Mouse (Mus musculus): ENCODE results near the gene Lmod2.

Lmod2 gene

DNA sequence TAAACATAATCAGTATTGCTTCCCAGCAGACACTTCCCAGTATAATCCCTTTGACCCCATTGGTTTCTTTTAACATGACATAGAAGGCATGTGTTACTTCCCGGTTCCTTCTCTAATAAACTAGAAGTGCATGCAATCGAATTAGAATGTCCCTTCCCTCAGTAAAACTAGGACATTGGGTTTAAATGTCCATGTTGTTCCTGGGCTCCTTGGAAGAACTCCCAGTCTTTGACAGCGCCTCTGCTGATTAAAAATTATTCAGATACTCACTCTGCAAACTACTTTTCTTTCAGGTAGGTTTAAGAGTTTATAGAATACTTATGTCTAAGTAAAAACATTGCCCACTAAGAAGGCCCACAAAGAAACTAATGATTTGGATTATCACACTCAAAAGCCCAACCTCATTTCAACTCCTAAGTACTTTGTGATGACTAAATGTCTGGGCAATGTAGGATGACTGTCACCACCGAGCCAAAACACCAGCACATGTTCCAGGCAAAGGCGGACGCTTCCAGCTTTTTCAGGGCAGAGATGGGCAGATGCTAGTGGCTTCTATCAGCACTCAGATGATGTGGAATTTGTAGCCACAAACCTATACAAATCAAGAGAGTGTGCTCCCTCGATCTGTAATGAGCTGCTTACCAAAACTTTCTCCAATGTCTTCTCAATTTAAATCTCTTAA is 14.7 kb downstream of the Lmod2 start:
- peak; percentile 31; the same call in 1 of the 2 replicates for TF ChIP-seq GATA4 (IDR thresholded peaks at IDR 0.05; ENCODE audit: insufficient replicate concordance, low read length)

DNA sequence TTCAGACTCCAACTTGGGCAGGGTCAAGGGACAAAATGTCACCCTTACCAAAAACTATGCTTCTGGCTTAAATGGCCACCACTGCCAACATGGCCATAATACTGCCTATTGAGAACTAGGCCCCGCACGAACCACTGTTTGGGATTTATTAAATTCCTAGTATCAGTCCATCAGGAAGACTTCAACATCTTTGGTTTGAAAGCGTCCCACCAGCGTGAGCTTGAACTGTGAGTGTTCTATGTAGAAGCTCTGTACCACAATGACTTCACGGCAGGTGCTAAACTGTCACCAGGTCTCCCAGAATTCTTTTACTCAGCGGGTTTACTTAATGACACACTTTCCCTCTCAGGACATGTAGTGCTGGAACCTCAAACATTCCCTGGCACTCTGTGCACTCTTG is 15.8 kb downstream of the Lmod2 start:
- TF ChIP-seq GATA4 (IDR thresholded peaks at IDR 0.05; ENCODE audit: insufficient replicate concordance, low read length), result no peak

- TF ChIP-seq GATA4 (IDR thresholded peaks at IDR 0.05; ENCODE audit: insufficient replicate concordance, low read length), result no peak
These were observed 16.4 kb downstream of the Lmod2 start for GRCm38 (mm10) chr6:24613918-24614317.

GRCm38 (mm10) chr6:24616746-24617145 is 19.2 kb downstream of the Lmod2 start:
- no peak for TF ChIP-seq GATA4 (IDR thresholded peaks at IDR 0.05; ENCODE audit: insufficient replicate concordance, low read length)

GRCm38 (mm10) chr6:24619285-24620045 is 21.9 kb downstream of the Lmod2 start:
- TF ChIP-seq GATA4 (IDR thresholded peaks at IDR 0.05; ENCODE audit: insufficient replicate concordance, low read length), result no peak

- TF ChIP-seq GATA4 (IDR thresholded peaks at IDR 0.05; ENCODE audit: insufficient replicate concordance, low read length), result no peak
These were observed 23.4 kb downstream of the Lmod2 start for GRCm38 (mm10) chr6:24620936-24621335.

- no peak for TF ChIP-seq GATA4 (IDR thresholded peaks at IDR 0.05; ENCODE audit: insufficient replicate concordance, low read length)
These were observed 24.5 kb downstream of the Lmod2 start for GRCm38 (mm10) chr6:24622098-24622497.

GRCm38 (mm10) chr6:24627586-24628030 is 30.0 kb downstream of the Lmod2 start:
- TF ChIP-seq GATA4 (IDR thresholded peaks at IDR 0.05; ENCODE audit: insufficient replicate concordance, low read length), result no peak

- no peak for TF ChIP-seq GATA4 (IDR thresholded peaks at IDR 0.05; ENCODE audit: insufficient replicate concordance, low read length)
These were observed 30.9 kb downstream of the Lmod2 start for GRCm38 (mm10) chr6:24628499-24628898.

DNA sequence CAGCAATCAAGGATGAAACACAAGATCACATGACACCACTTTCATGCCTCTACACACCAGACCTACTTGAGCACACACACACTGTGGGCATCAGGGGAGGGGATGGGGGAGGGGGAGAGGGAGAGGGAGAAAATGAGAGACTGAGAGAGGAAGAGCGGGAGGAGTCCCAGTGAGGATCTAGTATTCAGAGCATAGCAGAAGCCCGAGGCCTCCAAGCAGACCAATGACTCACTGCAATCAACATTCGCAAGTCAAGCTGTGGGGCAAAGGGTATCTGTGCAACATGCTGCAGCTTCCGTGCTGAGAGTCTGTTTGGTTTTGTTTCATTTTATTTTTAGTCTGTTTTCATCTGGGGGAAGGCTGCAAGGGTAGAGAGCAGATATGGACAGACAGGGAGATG is 34.5 kb downstream of the Lmod2 start:
- TF ChIP-seq GATA4 (IDR thresholded peaks at IDR 0.05; ENCODE audit: insufficient replicate concordance, low read length), result peak; percentile 97

GRCm38 (mm10) chr6:24634065-24634464 is 36.5 kb downstream of the Lmod2 start:
- no peak for TF ChIP-seq GATA4 (IDR thresholded peaks at IDR 0.05; ENCODE audit: insufficient replicate concordance, low read length)

- TF ChIP-seq GATA4 (IDR thresholded peaks at IDR 0.05; ENCODE audit: insufficient replicate concordance, low read length), result no peak
These were observed 38.3 kb downstream of the Lmod2 start for GRCm38 (mm10) chr6:24635814-24636213.

DNA sequence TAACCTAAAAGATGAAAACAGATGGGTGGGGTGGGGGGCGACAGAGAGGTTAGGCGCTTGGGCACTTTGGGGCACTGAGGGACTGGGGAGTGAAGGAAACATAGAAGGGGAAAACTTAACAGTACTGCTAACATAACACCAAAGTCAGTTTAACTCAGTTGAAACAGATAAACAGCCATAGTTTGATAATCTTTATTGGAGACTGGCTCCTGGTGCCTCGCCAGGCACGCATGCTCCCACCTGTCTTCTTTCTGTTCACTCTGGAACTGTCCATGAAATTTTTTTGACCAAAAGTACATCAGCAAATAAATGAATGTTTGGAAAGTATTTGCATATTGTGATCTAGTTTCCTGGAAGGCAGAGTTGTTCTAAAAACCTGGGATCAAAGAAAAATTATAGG is 43.7 kb downstream of the Lmod2 start:
- TF ChIP-seq GATA4 (IDR thresholded peaks at IDR 0.05; ENCODE audit: insufficient replicate concordance, low read length), result no peak

DNA sequence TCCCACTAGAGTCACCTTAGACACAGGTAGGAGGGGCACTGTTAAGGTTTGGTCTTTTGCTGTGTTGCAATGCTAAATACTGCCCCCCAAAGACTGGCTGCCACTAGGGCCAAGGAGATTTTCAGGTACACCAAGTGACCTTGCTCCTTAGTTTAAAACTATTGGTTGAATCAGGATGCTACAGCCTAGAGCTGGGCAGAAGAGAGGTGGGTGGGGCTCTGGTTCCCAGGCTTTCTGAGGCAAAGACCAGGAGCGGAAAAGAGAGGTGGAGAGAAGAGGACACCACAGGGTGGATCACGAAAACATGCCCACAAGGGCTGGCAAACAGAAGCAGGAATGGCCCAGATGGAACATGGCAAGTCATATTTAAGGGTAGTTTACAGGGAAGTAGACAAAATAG is 44.6 kb downstream of the Lmod2 start:
- TF ChIP-seq GATA4 (IDR thresholded peaks at IDR 0.05; ENCODE audit: insufficient replicate concordance, low read length), result no peak

GRCm38 (mm10) chr6:24642960-24643359 is 45.4 kb downstream of the Lmod2 start:
- peak; percentile 70 for TF ChIP-seq GATA4 (IDR thresholded peaks at IDR 0.05; ENCODE audit: insufficient replicate concordance, low read length)

- TF ChIP-seq GATA4 (IDR thresholded peaks at IDR 0.05; ENCODE audit: insufficient replicate concordance, low read length), result no peak
These were observed 47.9 kb downstream of the Lmod2 start for GRCm38 (mm10) chr6:24645346-24646053.
